23 mouse cellular contexts compared by ENCODE assay signal in the genomic region with DNA sequence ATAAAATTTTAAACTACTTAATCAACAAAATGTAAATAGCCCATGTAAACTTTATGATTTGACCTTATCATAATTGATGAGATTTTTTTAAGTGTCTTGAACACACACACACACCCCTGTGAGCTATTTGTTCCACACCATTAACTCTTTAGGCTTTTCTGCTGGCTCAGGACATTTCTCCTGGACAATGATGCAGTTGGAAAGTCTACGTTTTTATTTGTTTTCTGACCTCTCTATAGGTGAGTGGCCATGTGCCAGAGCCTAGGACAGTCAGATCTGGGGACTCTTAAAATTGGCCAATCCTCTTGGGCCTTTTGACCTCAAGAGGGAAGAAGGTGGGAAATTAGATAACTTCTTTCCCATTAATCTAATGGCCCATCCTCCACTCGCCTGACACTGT.
A peak's percentile ranks its signal among the peaks of the same experiment; 100 is the strongest.
DNase-seq lines count a peak whose midpoint lies in the region; ATAC-seq lines count a peak whose summit lies in the region.
"Had no signal": no experiment of that assay in that cellular context is flagged by ENCODE, and none has a peak within 500 bp of the region (broad histone marks: within the 10 kb centered on the region; RNA-seq: fewer than 3 reads in every experiment).

No protein-coding gene starts in this region.

- H3K36me3 ChIP-seq in kidney, embryonic 14.5 days (ENCODE audit: control insufficient read depth, insufficient read depth, low read length): no peaks in the 10 kb centered on the region
- no peaks in the 10 kb centered on the region for H3K36me3 ChIP-seq in kidney, embryonic 16.5 days (ENCODE audit: insufficient read depth, low read length)
- H3K36me3 ChIP-seq in neural tube, embryonic 12.5 days: no peaks in the 10 kb centered on the region
- no peaks in the 10 kb centered on the region for H3K36me3 ChIP-seq in neural tube, embryonic 15.5 days
- H3K36me3 ChIP-seq: embryonic facial prominence, embryonic 12.5 days; embryonic facial prominence, embryonic 15.5 days; forebrain, embryonic 10.5 days; forebrain, embryonic 12.5 days had no signal

- no peak for DNase-seq in kidney, adult 9 months
- DNase-seq in kidney, adult 8-10 months: no peak
- DNase-seq: adrenal gland, adult 2 months; adrenal gland, postnatal 10 days; adrenal gland, postnatal 25 days; cerebellum, adult 11 months; cerebellum, adult 18-20 months; cerebellum, adult 8-10 months; cerebellum, adult 9-11 months; cerebellum, postnatal 14 days; cerebellum, postnatal 36 days; embryo, embryonic 11 days had no signal

- H3K27ac ChIP-seq in kidney, embryonic 14.5 days (ENCODE audit: low read depth, low read length): no peak overlapping the region
- H3K27ac ChIP-seq in kidney, embryonic 16.5 days (ENCODE audit: low read length): no peak overlapping the region
- no peak overlapping the region for H3K27ac ChIP-seq in neural tube, embryonic 12.5 days
- no peak overlapping the region for H3K27ac ChIP-seq in neural tube, embryonic 15.5 days (replicated peaks)
- H3K27ac ChIP-seq: embryonic facial prominence, embryonic 12.5 days; embryonic facial prominence, embryonic 15.5 days; forebrain, embryonic 10.5 days; forebrain, embryonic 12.5 days had no signal

- no peak overlapping the region for H3K4me2 ChIP-seq in kidney, embryonic 14.5 days (replicated peaks; ENCODE audit: low read depth, low read length)
- no peak overlapping the region for H3K4me2 ChIP-seq in kidney, embryonic 16.5 days (replicated peaks; ENCODE audit: low read depth, low read length)
- H3K4me2 ChIP-seq in neural tube, embryonic 12.5 days (replicated peaks): no peak overlapping the region
- H3K4me2 ChIP-seq in neural tube, embryonic 15.5 days: no peak overlapping the region
- H3K4me2 ChIP-seq: embryonic facial prominence, embryonic 12.5 days; embryonic facial prominence, embryonic 15.5 days; forebrain, embryonic 12.5 days had no signal

- 31% methylated on average over 2 of the region's 2 CpGs for WGBS in kidney, embryonic 14.5 days
- 25% methylated on average over 2 of the region's 2 CpGs for WGBS in kidney, embryonic 16.5 days
- 47% methylated on average over 2 of the region's 2 CpGs for WGBS in neural tube, embryonic 12.5 days
- 39% methylated on average over 2 of the region's 2 CpGs for WGBS in neural tube, embryonic 15.5 days

- no peak overlapping the region for H3K9ac ChIP-seq in kidney, embryonic 14.5 days (ENCODE audit: low read depth, low read length)
- no peak overlapping the region for H3K9ac ChIP-seq in kidney, embryonic 16.5 days (replicated peaks; ENCODE audit: low read length)
- H3K9ac ChIP-seq in neural tube, embryonic 12.5 days: no peak overlapping the region
- no peak overlapping the region for H3K9ac ChIP-seq in neural tube, embryonic 15.5 days (replicated peaks)
- H3K9ac ChIP-seq: embryonic facial prominence, embryonic 12.5 days; embryonic facial prominence, embryonic 15.5 days; forebrain, embryonic 12.5 days had no signal

- H3K4me3 ChIP-seq in kidney, embryonic 14.5 days (ENCODE audit: low read length): no peak overlapping the region
- no peak overlapping the region for H3K4me3 ChIP-seq in kidney, embryonic 16.5 days (ENCODE audit: low read length)
- H3K4me3 ChIP-seq in neural tube, embryonic 12.5 days: no peak overlapping the region
- H3K4me3 ChIP-seq in neural tube, embryonic 15.5 days (replicated peaks): no peak overlapping the region
- H3K4me3 ChIP-seq: embryonic facial prominence, embryonic 12.5 days; embryonic facial prominence, embryonic 15.5 days; erythroblast, embryonic 14.5 days; forebrain, embryonic 10.5 days; forebrain, embryonic 12.5 days had no signal

- H3K4me1 ChIP-seq in kidney, embryonic 14.5 days (ENCODE audit: control insufficient read depth, insufficient read depth, low read length): no peaks in the 10 kb centered on the region
- peaks cover 3% of the 10 kb centered on the region; the same call in 1 of the 2 replicates for H3K4me1 ChIP-seq in kidney, embryonic 16.5 days (ENCODE audit: insufficient read depth, low read length)
- H3K4me1 ChIP-seq in neural tube, embryonic 12.5 days: no peaks in the 10 kb centered on the region
- H3K4me1 ChIP-seq in neural tube, embryonic 15.5 days: no peaks in the 10 kb centered on the region
- H3K4me1 ChIP-seq: embryonic facial prominence, embryonic 12.5 days; embryonic facial prominence, embryonic 15.5 days had no signal

- no peaks in the 10 kb centered on the region for H3K27me3 ChIP-seq in kidney, embryonic 14.5 days (ENCODE audit: control insufficient read depth, insufficient read depth, low read length)
- H3K27me3 ChIP-seq in kidney, embryonic 16.5 days (ENCODE audit: insufficient read depth, low read length): no peaks in the 10 kb centered on the region
- H3K27me3 ChIP-seq in neural tube, embryonic 12.5 days (replicated peaks): no peaks in the 10 kb centered on the region
- H3K27me3 ChIP-seq in neural tube, embryonic 15.5 days (replicated peaks): no peaks in the 10 kb centered on the region
- H3K27me3 ChIP-seq: embryonic facial prominence, embryonic 12.5 days; embryonic facial prominence, embryonic 15.5 days had no signal

- no peaks in the 10 kb centered on the region for H3K9me3 ChIP-seq in kidney, embryonic 14.5 days (ENCODE audit: control insufficient read depth, low read length)
- H3K9me3 ChIP-seq in kidney, embryonic 16.5 days (ENCODE audit: low read length): no peaks in the 10 kb centered on the region
- H3K9me3 ChIP-seq in neural tube, embryonic 12.5 days: no peaks in the 10 kb centered on the region
- H3K9me3 ChIP-seq in neural tube, embryonic 15.5 days (replicated peaks): no peaks in the 10 kb centered on the region
- H3K9me3 ChIP-seq: embryonic facial prominence, embryonic 12.5 days; embryonic facial prominence, embryonic 15.5 days; forebrain, embryonic 10.5 days; forebrain, embryonic 12.5 days had no signal

- peak; percentile 83 for ATAC-seq in kidney, embryonic 14.5 days (ENCODE audit: low FRiP score, low TSS enrichment)
- peak; percentile 73; the same call in 1 of the 2 replicates for ATAC-seq in kidney, embryonic 16.5 days (ENCODE audit: low FRiP score, low TSS enrichment)
- ATAC-seq in neural tube, embryonic 12.5 days (ENCODE audit: low FRiP score, low read depth): peak; percentile 11; the same call in 1 of the 2 replicates
- no peak for ATAC-seq in neural tube, embryonic 15.5 days (ENCODE audit: low FRiP score)
- ATAC-seq: forebrain, embryonic 14.5 days; forebrain, embryonic 16.5 days had no signal
